Mouse (Mus musculus) embryo, embryonic 11 days (tissue): ENCODE data around the gene H2-DMa.
A peak's percentile ranks its signal among the peaks of the same experiment; 100 is the strongest.

Experiments
- DNase-seq: peaks from one replicate; pipeline ENCODE4 v3.0.0-alpha.2; 2015

Gene H2-DMa

DNA sequence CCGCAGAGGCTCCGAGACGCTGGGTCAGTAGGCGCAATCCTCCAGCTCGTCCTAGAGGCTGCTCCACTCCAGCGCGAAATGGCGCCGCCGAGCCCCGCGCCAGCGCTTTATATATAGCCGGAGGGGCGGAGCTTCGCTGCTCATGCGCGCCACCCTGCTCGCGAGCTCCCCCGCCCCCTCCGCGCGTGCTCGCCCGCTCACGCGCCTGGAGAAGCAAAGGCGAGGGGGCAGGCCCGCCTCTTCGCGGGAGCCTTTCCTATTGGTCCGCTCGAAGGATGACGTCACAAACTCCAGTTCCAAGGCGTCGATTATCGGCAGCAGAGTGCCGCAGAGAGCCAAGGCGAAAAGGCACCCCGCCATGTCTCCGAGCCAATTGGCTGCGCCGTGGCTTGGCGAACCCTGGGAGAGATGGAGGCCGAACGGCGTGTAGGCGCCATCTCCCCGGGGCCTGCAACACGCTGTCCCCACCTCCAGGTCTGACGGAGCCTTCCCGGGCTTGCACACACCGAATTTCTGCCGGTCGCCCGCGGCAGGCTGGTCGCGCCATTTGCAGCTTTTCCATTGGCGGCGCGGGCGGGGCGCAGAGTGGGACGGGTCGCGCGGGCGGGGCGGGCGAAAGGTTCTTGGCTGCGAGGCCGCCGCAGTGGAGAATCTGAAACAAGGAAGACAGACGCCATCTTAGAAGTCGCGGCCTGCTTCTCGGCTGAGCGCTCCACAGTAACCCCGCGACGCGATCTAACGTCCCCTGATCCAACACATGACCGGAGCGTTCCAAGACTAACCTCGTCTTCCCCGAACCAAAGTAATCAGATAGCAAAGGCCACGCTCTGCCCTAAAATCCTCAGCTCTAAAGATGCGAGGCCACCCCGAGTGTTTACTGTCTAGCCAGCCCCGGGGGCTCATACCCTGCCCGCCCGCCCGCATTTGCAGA, at the start of gene H2-DMa:
Gene H2-DMa, plus strand, starts transcription at position 293 of the 931 bp plus-strand sequence.
- DNase-seq = peak; percentile 99

DNA sequence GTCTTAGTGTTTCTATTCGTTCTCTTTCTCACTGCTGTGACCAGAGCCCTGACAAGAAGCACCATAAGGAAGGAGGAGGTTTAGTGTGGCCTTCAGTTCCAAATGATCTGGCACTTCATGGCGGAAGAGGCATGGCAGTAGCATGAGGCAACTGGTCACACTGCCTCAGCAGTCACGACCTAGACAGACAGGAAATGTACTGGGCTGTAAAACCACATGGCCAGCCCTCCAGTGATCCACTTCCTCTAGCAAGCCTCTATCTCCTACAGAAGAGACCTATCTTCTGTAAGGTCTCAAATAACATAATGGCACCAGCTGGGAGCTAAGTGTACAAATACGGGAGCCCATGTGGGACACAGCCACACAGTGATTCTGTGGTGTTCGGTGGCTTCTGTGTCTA, 47.2 kb upstream of the H2-DMa start:
- DNase-seq = no peak

GRCm38 (mm10) chr17:34075271-34075670, 44.1 kb upstream of the H2-DMa start:
- DNase-seq = peak; percentile 75

DNA sequence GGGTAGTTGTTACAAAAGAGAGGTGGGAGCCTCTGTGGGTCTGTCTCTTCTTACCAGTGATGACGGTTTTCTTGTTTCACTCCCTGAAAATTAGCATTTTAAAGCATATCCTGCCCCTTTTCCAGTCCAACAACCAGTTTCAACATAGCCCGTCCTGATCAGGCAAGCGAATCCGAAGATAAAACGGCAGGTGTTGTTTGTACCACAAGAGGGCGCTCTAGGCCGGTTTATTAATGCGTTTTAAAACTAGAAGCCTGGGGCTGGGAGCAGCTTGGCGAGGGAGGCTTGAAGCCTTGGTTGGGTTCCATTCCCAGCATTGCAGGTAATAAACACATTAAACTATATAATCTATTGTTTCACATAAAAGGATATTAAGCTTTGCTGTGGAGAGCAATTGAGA, 41.8 kb upstream of the H2-DMa start:
- DNase-seq = peak; percentile 91

DNA sequence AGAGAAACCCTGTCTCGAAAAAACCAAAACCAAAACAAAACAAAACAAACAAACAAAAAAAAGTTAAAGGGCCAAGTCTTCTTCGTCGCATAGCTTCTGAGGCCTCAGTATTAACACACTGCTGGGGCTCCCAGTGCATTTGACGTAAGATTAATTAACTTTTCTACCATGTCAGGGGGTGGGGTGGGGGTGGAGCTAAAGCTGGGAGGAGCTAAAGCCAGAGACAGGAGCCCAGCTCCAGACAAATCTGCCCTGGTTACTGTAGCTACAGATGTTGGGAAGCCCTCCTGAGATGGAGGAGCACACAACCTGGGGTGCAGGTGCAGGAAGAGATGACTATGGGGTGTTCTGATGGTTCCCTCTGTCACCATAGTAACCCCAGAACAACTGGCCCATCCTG, 41.2 kb upstream of the H2-DMa start:
- no peak for DNase-seq

- no peak for DNase-seq
Observed at GRCm38 (mm10) chr17:34079002-34079401, 40.3 kb upstream of the H2-DMa start.

DNA sequence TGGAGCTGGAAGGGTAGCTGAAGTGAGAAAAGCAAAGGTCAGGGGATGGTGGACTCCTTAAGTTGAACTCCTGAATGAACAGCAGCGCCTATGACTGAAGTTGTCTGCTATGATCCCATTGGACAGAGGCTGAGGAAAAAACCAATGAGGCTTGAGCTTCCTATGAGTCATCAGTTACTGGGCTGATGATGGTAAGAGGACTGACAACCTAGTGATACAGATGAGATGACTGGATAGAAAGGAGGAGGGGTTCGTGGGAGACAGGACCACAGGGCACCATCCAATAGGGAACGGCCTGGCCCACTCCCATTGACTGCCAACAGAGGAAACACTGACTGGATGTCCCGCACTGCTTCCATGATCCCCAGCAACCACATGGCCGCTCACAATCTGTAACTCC, 39.7 kb upstream of the H2-DMa start:
- peak; percentile 57 for DNase-seq

GRCm38 (mm10) chr17:34083104-34083503, 36.2 kb upstream of the H2-DMa start:
- DNase-seq = peak; percentile 47

DNA sequence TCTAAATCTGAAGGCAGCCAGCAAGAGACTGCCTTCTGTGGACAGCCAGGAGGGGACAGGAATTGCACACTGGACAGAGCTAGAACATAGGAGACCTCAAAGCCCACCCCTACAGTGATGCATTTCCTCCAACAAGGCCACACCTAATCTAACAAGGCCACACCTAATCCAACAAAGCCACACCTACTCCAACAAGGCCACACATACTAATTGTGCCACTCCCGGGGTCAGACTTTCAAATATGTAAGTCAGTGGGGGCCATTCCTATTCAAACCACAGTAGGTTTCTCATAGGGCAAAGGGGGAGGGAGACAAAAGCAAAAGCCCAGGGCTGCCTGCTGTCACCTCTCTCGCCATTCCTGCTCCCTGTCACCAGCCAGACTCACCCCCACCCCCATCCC, 32.0 kb upstream of the H2-DMa start:
- DNase-seq = no peak

DNA sequence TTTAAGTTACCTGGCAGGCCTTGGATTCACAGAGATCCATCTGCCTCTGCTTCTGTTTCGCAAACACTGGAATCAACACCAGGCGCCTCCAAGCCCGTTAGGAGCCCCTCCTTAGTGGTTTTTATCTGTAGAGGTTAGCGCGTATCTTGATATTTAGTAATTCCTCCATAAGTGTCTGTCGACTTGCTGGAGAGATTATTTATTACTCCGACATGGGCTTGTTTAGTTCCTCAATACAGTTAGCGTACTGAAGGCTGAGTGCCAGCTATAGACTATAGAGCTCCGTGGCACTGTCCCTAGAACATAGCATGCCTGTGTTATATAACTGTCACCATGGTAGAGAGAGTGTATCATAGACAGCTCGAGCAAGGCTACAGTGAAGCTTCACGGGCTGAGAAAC, 31.2 kb upstream of the H2-DMa start:
- no peak for DNase-seq

DNA sequence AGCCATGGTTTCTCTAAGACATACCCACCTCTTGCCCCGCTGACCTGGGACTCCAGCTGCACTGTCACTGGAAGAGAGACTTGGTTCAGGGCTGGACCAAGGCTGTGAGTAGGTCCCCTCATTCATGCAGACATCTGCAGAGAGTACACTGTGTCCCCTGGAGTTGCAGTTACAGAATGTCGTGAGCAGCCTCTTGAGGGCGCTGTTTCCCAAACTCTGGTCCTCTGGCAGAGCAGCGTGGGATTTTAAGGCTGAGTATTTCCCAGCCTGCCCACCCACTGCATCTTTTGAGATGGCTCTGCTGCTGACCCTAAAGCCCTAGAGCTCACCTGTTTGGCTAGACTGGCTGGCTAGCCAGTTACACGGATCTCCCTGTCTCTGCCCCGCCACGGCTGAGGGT, 28.4 kb upstream of the H2-DMa start:
- DNase-seq = peak; percentile 44

DNA sequence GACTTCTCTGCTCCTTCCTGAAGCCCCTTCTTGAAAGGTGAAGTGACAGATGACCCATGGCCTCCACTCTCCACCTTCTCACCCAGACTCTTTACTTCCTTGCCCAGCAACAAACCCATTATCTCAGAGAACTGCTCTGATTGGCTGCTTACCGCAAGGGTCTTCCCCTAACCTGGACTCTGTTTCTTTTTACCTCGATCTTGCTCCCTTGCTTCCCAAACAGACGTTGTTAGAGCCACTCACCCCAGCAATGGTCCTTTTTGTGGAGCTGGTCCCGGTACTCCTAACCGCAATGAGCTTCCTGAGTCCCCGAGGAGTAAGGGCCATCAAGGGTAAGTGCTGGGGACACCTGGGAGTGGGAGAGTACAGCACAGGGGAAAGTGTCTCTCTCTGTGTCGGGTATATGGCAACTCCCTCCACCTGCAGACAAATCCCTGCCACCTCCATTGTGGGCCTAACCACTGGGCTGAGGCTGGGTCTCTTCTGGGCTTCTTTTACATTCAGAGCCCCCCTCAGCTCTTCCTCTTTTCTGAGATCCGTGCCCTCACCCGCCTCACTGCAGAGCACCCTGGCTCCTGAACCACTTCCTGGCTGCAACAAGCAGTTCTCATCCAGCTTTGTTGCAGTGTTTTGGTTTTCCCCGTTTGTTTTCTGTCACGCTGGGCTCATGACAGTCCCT, 27.0 kb upstream of the H2-DMa start, which contains the start of gene H2-Oa:
Gene H2-Oa, plus strand, starts transcription at position 144 of the 679 bp plus-strand sequence.
- no peak for DNase-seq

DNA sequence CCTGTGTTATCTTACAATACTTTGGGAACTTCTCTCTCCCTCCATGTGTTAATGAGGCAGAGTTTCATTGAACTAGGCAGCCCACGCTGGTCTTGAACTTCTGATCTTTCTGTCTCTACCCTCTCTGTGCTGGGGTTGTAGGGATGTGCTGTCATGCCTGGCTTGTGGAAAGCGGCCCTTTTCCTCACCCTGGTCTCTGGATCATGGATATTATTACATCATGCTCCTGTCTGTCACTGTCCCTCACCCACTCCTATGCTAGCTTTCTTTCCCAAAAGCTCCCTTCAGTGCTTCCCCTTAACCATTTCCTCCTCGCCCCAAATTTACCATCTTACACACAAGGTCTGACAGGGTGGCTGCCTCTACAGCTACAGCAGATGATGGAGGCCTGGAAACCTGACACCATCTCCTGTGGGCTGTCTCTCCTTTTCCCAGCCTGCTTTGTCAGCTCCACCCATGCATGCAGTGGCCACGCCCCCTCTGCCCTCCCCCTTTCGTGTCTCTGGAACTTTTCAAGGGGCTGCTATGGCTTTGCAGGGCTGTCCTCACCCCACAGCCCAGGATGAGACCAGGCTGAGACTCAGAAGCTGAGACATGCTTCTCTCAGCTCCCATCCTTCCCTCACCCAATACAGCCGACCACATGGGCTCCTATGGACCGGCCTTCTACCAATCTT, 26.0 kb upstream of the H2-DMa start:
- peak; percentile 85 for DNase-seq

DNA sequence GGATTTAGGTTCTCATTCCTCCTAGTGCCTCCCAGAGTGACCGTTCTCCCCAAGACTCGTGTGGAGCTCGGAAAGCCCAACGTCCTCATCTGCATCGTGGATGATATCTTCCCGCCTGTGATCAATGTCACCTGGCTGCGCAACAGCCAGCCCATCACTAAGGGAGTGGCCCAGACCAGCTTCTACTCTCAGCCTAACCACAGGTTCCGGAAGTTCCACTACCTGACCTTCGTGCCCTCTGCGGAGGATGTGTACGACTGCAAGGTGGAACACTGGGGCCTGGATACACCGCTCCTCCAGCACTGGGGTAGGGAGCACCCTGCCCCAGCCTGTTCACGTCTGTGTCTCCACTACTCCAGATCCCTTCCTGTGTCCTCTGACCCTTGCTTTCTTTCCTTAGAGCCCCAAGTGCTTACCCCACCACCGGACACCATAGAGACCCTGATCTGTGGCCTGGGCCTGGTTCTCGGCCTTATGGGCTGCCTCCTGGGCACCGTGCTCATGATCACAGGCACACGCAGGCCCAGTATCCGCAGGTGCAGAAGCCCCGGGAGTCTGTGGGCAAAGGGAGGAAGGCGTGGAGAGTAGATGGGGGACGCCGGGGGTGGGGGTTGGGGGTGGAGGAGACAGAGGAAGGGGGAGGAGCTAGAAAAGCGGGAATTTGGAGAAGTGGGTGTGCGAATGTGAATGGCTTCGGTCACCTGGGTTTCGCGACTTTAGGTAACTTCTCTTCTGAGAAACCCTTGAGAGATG, 24.9 kb upstream of the H2-DMa start:
- DNase-seq = no peak

- DNase-seq = no peak
Observed at GRCm38 (mm10) chr17:34096497-34097010, 22.8 kb upstream of the H2-DMa start.

GRCm38 (mm10) chr17:34097272-34097671, 22.1 kb upstream of the H2-DMa start:
- no peak for DNase-seq

DNA sequence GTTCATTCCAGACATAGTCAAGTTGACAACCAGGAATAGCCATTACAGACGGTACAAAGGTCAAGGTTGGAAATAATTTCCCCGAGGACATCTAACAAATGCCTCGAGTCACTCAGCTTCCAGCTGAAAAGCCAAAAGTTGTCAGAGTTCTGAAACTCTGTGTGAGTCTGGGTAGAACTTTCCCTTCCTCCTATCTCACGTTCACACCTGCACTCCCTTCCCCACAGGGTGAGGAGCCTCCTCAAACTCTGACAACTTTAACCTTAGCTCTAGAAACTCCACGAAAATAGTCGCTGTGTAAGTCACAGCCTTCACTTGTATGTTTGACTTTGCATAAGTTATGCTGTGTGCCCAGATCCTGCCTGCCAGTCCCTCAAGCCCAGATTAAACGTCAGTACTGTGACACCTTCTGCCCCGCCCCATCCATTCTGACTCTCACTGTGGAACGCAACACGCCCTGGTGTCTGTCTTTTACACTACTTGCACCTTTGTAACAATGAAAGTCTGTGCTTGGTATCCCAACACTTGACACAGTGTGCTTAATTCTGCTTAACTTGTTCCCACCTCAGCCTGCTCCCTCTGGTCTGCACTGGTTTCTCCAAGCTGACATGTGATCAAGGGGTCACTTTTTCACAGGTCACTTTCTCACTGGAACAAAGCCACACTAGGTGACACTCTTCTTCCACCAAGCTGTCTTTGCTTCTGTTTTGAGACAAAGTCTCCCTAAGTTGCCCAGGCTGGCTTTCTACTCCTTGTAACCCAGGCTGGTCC, 20.4 kb upstream of the H2-DMa start:
- no peak for DNase-seq

DNA sequence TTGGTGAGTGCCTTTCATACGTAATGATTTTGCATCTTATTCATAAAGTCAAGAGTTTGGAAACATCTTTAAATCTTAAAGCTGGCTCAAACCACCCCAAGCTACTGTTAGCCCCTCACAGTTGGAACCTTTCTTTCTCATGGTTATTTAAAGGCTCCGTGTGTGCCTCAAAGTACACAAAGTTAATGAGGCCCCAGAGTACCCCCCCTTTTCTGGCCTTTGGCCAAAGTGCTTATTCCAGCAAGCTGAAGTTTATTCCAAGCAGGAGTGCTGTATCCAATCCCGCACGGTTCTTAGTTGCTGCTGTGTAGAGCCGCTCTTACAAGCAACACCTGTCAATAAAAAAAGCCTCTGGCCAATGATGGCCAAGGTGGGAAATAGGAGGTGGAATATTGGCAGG, 19.8 kb upstream of the H2-DMa start:
- no peak for DNase-seq

- no peak for DNase-seq
Observed at GRCm38 (mm10) chr17:34101185-34101584, 18.2 kb upstream of the H2-DMa start.

GRCm38 (mm10) chr17:34101604-34102032, 17.7 kb upstream of the H2-DMa start:
- peak; percentile 94 for DNase-seq

DNA sequence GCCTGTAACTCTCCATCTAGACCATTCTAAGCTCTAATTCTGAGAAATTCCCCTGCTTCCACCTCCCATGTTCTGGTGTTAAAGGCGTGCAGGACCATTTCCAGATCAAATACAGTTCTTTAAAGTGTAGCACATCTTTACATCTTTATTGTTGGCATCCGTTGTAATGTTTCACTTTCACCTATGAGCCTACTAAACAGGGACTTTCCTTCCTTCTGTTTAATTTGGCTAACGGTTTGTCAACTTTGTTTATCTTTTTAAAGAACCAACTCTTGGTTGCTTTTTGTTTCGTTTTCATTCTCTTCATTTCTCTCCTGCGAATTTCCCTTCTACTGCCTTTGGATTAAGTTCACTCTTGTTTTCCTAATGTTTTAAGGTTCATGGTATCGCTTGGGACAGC, 16.5 kb upstream of the H2-DMa start:
- DNase-seq = no peak

DNA sequence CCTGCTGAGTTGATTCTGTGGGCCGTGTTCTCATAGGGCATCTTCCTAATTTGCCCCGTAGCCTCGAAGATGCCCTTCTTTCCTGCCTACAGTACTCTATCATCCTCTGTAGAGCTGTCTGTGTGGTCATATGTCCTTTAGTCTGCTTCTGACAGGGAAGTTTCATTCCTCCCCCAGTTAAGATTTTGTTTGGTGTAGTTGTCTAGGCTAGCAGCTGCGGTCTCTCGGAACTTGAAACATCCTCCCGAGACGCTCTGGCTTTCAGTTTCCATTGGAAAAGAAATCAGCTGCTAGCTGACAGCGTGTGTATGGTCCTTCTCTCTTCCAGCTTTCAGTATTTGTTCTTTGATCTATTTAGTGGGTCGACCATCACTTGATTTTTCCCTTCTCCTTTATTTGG, 14.5 kb upstream of the H2-DMa start:
- no peak for DNase-seq
